Mouse (Mus musculus): ENCODE results near the gene Vps37b. TPM values are rescaled to one million over a fixed set of nuclear protein-coding genes. Genes with fewer than 3 reads are reported as not detected.

The Vps37b gene
- polyA plus RNA-seq, 1 experiment from 2014 or later: 16.7 TPM

- Histone ChIP-seq H3K4me2 (replicated peaks; ENCODE audit: low read depth) (no peak overlapping the region), H3K4me3 (ENCODE audit: low read depth, low read length) (no peak overlapping the region), H3K9ac (ENCODE audit: low read depth, low read length) (no peak overlapping the region), H3K36me3 (ENCODE audit: control insufficient read depth, insufficient read depth) (peaks cover 27% of the 10 kb centered on the region), H3K4me1 (replicated peaks; ENCODE audit: control insufficient read depth, insufficient read depth, low read length) (peaks cover 17% of the 10 kb centered on the region; the same call in 1 of the 2 replicates), H3K27me3 (replicated peaks; ENCODE audit: control insufficient read depth, insufficient read depth, low read length) (no peaks in the 10 kb centered on the region), H3K27ac (ENCODE audit: low read depth, low read length) (peak overlapping the region; percentile 58), H3K9me3 (ENCODE audit: control insufficient read depth) (no peaks in the 10 kb centered on the region)
- no peak for TF ChIP-seq CTCF (IDR thresholded peaks at IDR 0.05; ENCODE audit: low read depth)
- WGBS: 49% methylated on average over 8 of the region's 8 CpGs
- no peak for ATAC-seq
Measured at GRCm38 (mm10) chr5:124010077-124010476, 22.0 kb downstream of the Vps37b start.

GRCm38 (mm10) chr5:124006891-124007491 is 25.1 kb downstream of the Vps37b start:
- Histone ChIP-seq H3K27me3 (replicated peaks; ENCODE audit: control insufficient read depth, insufficient read depth, low read length) (no peaks in the 10 kb centered on the region), H3K9ac (ENCODE audit: low read depth, low read length) (peak overlapping the region; percentile 13; the same call in 1 of the 2 replicates), H3K4me3 (ENCODE audit: low read depth, low read length) (no peak overlapping the region), H3K27ac (ENCODE audit: low read depth, low read length) (peak overlapping the region; percentile 77), H3K4me2 (replicated peaks; ENCODE audit: low read depth) (no peak overlapping the region), H3K9me3 (ENCODE audit: control insufficient read depth) (no peaks in the 10 kb centered on the region), H3K36me3 (ENCODE audit: control insufficient read depth, insufficient read depth) (peaks cover 40% of the 10 kb centered on the region), H3K4me1 (replicated peaks; ENCODE audit: control insufficient read depth, insufficient read depth, low read length) (peaks cover 14% of the 10 kb centered on the region; the same call in 1 of the 2 replicates)
- WGBS: 83% methylated on average over 17 of the region's 17 CpGs
- ATAC-seq: peak; percentile 29; the same call in 1 of the 2 replicates
- no peak for TF ChIP-seq CTCF (IDR thresholded peaks at IDR 0.05; ENCODE audit: low read depth)

- no peaks in the 10 kb centered on the region for H3K27me3 ChIP-seq (replicated peaks; ENCODE audit: control insufficient read depth, insufficient read depth, low read length)
- no peak for TF ChIP-seq CTCF (IDR thresholded peaks at IDR 0.05; ENCODE audit: low read depth)
- no peak overlapping the region for H3K4me3 ChIP-seq (ENCODE audit: low read depth, low read length)
- no peak overlapping the region for H3K9ac ChIP-seq (ENCODE audit: low read depth, low read length)
- no peaks in the 10 kb centered on the region for H3K9me3 ChIP-seq (ENCODE audit: control insufficient read depth)
- peaks cover 8% of the 10 kb centered on the region; the same call in 1 of the 2 replicates for H3K4me1 ChIP-seq (replicated peaks; ENCODE audit: control insufficient read depth, insufficient read depth, low read length)
- no peak for ATAC-seq
- peaks cover 47% of the 10 kb centered on the region for H3K36me3 ChIP-seq (ENCODE audit: control insufficient read depth, insufficient read depth)
- H3K27ac ChIP-seq (ENCODE audit: low read depth, low read length): peak overlapping the region; percentile 77
- WGBS: 80% methylated on average over 26 of the region's 26 CpGs
- H3K4me2 ChIP-seq (replicated peaks; ENCODE audit: low read depth): no peak overlapping the region
Measured at GRCm38 (mm10) chr5:124006082-124006873, 25.8 kb downstream of the Vps37b start.

GRCm38 (mm10) chr5:124005591-124005990 is 26.5 kb downstream of the Vps37b start:
- Histone ChIP-seq H3K4me3 (ENCODE audit: low read depth, low read length) (no peak overlapping the region), H3K9me3 (ENCODE audit: control insufficient read depth) (no peaks in the 10 kb centered on the region), H3K9ac (ENCODE audit: low read depth, low read length) (no peak overlapping the region), H3K4me1 (replicated peaks; ENCODE audit: control insufficient read depth, insufficient read depth, low read length) (peaks cover 2% of the 10 kb centered on the region; the same call in 1 of the 2 replicates), H3K4me2 (replicated peaks; ENCODE audit: low read depth) (no peak overlapping the region), H3K36me3 (ENCODE audit: control insufficient read depth, insufficient read depth) (peaks cover 54% of the 10 kb centered on the region), H3K27ac (ENCODE audit: low read depth, low read length) (0 out of 2 replicates have a peak overlapping the region, but pooled peaks have one; percentile 77), H3K27me3 (replicated peaks; ENCODE audit: control insufficient read depth, insufficient read depth, low read length) (no peaks in the 10 kb centered on the region)
- no peak for ATAC-seq
- WGBS: 76% methylated on average over 11 of the region's 11 CpGs
- no peak for TF ChIP-seq CTCF (IDR thresholded peaks at IDR 0.05; ENCODE audit: low read depth)

- no peaks in the 10 kb centered on the region for H3K9me3 ChIP-seq (ENCODE audit: control insufficient read depth)
- ATAC-seq: no peak
- WGBS: 71% methylated on average over 15 of the region's 15 CpGs
- 0 out of 2 replicates have a peak, but pooled peaks cover 2% of the 10 kb centered on the region for H3K4me1 ChIP-seq (replicated peaks; ENCODE audit: control insufficient read depth, insufficient read depth, low read length)
- TF ChIP-seq CTCF (IDR thresholded peaks at IDR 0.05; ENCODE audit: low read depth): no peak
- no peak overlapping the region for H3K4me3 ChIP-seq (ENCODE audit: low read depth, low read length)
- no peaks in the 10 kb centered on the region for H3K27me3 ChIP-seq (replicated peaks; ENCODE audit: control insufficient read depth, insufficient read depth, low read length)
- peak overlapping the region; percentile 77; the same call in 1 of the 2 replicates for H3K27ac ChIP-seq (ENCODE audit: low read depth, low read length)
- H3K9ac ChIP-seq (ENCODE audit: low read depth, low read length): no peak overlapping the region
- H3K4me2 ChIP-seq (replicated peaks; ENCODE audit: low read depth): no peak overlapping the region
- H3K36me3 ChIP-seq (ENCODE audit: control insufficient read depth, insufficient read depth): peaks cover 58% of the 10 kb centered on the region
Measured at GRCm38 (mm10) chr5:124005151-124005500, 26.9 kb downstream of the Vps37b start.

GRCm38 (mm10) chr5:124004356-124005150 is 27.5 kb downstream of the Vps37b start:
- Histone ChIP-seq H3K4me1 (replicated peaks; ENCODE audit: control insufficient read depth, insufficient read depth, low read length) (0 out of 2 replicates have a peak, but pooled peaks cover 1% of the 10 kb centered on the region), H3K9me3 (ENCODE audit: control insufficient read depth) (no peaks in the 10 kb centered on the region), H3K4me3 (ENCODE audit: low read depth, low read length) (no peak overlapping the region), H3K36me3 (ENCODE audit: control insufficient read depth, insufficient read depth) (peaks cover 64% of the 10 kb centered on the region), H3K4me2 (replicated peaks; ENCODE audit: low read depth) (no peak overlapping the region), H3K27me3 (replicated peaks; ENCODE audit: control insufficient read depth, insufficient read depth, low read length) (no peaks in the 10 kb centered on the region), H3K9ac (ENCODE audit: low read depth, low read length) (no peak overlapping the region), H3K27ac (ENCODE audit: low read depth, low read length) (peak overlapping the region; percentile 77)
- ATAC-seq: peak; percentile 87
- 61% methylated on average over 17 of the region's 17 CpGs for WGBS
- peak; percentile 42 for TF ChIP-seq CTCF (IDR thresholded peaks at IDR 0.05; ENCODE audit: low read depth)
